Mouse (Mus musculus): ENCODE results near the gene Cep170b.
A peak's percentile ranks its signal among the peaks of the same experiment; 100 is the strongest.

DNA sequence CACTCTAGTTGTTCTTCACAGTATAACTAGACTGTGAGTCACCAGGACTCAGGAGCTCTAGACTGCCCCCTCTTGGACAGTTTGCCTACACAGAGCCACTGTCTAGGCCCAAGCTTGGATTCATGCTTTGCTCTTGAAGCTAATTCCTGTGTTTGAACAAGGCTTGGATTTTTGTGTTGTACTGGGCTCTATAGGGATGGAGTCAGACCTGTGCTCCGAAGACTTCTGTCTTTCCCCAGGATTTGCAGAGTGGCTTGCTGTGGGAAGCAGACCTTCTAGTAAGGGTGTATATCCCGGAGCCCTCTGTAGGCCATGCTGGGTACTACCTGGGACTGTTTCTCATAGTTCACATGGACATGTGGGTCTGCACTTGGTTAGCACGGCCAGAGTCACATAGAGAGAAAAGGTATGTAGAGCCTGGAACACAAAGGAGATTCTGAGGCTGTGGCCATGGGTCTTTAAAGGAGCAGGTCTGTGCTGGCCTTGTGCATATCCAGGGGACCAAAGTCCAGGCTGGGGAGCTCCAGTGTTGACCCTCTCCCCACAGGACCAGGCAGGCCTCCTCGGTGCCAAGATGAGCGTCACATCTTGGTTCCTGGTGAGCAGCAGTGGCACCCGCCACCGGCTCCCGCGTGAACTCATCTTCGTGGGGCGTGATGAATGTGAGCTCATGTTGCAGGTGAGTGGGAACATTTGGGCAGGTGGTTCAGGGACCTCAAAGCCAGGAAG, 4.0 kb downstream of the Cep170b start:
- TF ChIP-seq POLR2A (IDR thresholded peaks at IDR 0.05; ENCODE audit: borderline replicate concordance, control insufficient read depth, low read depth, low read length): no peak
- peak; percentile 38 for TF ChIP-seq CTCF (IDR thresholded peaks at IDR 0.05; ENCODE audit: control insufficient read depth, insufficient read depth, low read length)

Measured in bone marrow, adult 2 months (tissue).